Mouse (Mus musculus): Measurements from ENCODE around the gene Adck2.
A peak's percentile ranks its signal among the peaks of the same experiment; 100 is the strongest.

Adck2 gene

DNA sequence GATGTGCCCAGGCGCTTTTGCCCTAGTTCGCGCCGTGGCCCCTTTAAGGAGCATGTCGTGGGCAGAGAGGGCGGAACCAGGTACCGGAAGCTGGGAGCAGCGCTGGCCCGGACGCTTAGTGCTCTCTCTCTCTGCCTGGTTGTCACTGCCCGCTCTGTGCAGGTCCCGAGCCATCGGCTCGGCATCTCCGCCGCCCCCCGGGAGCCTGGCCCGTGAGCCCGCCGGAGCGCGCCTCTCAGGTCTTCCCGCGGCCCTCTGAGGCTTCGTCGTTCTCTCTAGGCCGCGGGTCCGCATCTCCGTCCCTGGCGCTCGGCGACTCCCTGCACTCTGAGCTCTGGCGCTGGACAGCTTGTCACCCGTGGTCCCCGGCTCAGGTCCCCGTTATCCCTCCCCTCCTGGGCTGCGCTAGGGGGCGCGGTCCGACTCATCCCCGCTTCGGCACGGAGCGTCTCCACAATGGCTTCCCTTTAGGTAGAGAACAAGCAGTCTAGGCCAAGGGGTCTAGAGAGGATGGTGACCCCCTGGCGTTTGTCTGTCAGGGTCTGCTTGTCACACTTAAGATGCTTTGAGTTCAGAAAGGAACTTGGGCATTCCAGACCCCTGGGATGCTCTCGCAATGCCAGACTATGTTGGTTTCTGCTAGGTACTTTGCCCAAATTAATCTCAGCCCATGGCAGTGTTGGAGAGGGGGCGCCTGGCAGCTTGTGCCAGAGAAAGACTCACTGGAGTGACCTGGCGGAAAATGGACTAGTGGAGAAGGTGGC lies at the start of gene Adck2:
TSS of gene Adck2 (plus strand) at position 83 of the 764 bp plus-strand sequence.
- peak; percentile 85 to 92 for DNase-seq

DNA sequence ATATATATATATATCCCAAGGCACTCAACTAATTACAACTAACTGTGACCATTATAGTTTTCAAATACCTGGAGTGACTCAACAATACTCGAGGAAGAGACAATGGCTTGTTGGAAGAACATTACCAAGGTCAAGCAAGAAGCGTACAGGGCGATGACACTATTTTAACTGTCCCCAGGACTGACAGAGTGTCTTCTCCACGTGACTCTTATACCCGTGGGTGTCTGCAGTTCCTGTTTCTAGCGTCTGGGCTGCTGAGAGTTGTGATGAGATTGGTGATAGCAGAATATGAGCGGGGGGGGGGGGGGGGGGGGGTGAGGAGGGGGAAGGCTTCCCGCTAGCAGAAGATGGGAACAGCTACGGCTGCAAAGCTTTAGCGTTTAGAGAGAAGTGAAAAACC lies 46.9 kb upstream of the Adck2 start:
- DNase-seq, result no peak

DNA sequence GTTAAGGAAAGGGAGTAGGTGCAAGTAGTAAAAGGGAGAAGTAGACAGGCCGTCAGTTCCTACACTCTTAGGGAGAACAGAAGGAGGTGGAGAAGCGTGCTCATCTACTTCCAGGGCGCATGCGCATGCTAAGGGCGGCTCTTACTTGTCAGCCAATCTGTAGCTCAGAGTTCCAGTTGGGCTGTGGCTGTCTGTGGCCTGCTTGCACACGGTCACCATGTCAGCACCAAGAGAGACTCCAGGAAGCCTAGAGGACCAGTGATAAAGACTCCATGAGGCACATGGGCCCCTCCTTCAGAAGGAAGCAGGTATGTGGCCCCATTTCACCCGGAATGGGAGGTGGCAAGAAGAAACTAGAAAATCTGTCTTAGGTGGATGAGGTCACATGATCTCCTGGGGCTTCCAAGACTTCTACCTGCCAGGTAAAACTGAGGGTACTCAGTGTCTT lies 46.3 kb upstream of the Adck2 start:
- DNase-seq, result no peak

DNA sequence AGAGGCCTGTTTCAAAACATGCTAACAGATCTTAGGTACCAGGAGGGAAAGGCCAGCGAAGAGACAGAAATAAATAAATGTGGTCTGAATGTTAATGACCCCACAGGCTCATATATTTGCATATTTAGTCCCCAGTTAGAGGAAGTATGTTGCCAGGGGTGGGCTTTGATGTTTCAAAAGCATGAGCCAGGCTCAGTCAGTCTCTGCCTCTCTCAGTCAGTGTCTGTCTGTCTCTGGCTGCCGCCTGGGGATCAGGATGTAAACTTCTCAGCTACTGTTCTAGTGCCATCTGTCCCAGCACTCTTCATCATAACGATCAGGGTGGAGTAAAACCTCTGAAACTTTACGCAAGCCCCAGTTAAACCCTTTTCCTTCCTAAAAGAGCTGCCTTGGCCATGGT lies 45.9 kb upstream of the Adck2 start:
- DNase-seq, result no peak

DNA sequence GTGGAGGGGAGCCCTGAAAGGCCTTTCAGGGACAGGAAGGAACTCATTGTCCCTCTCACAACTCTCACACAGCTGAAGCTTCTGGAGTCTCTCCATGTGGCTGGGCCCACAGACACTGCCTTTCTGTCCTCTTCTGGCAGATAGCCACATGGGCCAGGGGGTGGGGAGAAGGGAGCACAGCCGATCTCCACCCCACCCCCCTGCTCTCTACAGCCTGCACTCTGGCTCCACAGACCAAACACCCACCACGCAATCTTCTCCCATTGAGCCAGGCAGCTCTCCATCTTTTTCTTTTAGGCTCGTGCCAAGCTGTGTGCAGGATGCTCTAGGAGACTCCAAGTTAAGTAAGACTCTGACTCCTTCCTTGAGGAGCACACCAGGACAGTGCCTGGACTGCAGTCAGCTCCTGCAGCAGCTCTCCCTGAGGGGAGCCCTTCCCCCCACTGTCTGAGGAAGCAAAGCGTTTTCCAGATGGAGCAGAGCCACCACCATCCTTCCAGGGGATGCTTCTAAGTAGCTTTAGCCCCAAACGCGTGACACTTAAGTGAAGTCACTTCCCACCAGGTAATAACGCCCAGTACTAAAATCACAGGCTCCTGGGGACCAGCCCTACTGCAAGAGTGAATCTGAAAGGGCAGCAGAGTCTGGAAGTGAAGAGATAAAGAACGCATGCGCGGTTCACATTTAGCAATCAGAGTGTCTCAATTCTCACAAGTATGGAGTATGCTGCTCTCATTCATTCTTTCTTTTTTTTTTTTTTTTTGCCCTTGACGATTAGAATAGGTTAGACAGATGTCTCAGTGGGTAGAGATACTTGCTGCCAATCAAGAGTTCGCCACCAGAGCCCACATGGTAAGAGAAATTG lies 44.8 kb upstream of the Adck2 start:
- DNase-seq, result peak; percentile 61 to 82

DNA sequence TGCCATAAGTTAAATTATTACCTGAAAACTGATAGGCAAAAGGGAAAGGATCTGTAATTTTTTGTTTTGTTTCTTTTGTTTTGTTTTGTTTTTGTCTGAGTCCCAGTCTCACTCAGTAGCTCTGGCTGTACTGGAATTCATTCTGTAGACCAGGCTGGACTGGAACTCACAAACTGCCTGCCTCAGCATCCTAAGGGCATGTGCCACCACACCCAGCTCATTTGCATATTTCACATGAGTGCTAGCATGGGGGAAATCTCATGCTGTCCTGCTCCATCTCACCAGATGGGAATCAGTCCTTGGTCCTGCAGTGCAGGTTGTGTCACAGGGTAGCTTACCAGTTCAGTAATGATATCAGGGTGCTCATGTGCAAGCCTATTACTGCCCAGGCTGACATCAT lies 38.7 kb upstream of the Adck2 start:
- DNase-seq, result no peak

- no peak for DNase-seq
Measured at GRCm38 (mm10) chr6:39536621-39537020, 37.1 kb upstream of the Adck2 start.

DNA sequence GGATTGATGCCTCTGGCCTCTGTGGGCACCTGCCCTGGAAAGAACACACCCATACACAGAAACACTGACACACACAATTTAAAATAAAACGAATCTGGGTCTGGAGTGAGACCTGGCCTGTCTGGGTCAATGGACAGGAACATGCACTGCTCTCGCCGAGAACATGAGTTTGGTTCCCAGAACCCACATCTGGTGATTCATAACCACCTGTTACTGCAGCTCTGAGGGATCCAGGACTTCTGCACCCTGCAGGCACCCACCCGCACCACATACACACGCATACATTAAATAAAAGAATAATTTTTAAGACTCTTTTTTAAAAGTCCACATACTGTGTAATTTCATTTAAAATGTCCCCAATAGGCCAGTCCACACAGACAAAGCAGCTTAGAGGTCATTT lies 36.4 kb upstream of the Adck2 start:
- DNase-seq, result no peak

DNA sequence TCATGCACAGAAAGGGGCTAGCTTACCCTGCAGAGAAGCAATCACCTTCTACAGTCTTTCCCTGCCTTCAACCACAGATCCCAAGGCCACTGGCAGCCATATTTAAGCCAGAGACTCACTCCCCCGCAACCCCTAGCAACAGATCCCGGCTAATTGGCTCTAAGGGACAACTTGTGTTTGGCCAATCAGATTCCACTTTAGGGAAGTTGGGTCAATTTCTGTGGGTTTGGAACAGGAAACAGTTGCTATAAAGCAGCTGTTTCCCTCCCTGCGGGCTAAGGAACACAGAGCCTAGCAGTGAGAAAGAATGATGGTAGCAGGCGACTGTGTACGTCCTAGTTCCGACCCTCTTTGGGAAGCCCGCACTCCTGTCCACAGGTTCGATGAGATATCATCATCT lies 35.4 kb upstream of the Adck2 start:
- DNase-seq, result no peak

DNA sequence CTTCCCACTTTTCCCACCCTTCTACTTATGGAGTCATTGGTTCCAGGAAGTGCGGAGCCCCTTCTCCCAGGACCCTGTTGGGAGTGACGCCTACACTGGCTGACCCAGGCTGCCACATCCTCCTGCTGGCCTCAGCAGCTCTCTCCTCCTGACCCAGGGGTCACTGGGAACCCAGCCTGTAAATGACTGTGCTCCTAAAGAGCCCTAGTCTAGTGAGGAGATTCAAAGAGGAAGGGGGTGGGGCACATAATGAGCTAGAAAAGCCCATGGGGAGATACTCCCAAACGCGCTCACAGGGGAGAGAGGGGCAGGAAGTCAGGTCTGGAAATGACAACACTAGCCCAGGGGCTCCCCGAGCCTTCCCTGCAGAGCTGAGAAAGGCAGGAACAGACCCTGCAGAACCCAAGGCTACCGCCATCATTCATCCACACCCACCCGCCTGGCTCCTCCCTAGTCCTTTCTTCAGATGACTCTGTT lies 34.0 kb upstream of the Adck2 start:
- peak; percentile 73 to 85 for DNase-seq

DNA sequence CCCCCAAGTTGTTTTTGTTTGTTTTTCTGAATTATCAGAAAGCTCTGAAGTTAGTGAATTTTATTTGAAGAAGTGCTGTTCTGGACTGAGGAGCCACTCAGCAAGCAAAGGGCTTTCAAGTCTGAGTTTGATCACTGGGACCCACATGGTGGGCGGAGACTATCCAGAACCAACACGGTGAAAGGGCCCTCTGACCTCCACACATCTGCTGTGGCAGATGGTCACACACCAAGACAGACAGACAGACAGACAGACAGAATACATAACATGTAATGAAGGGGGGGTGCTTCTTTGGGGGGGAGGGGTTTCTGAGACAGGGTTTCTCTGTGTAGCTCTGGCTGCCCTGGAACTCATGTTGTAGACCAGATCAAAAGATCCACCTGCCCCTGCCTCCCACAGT lies 33.1 kb upstream of the Adck2 start:
- DNase-seq, result no peak

- peak; percentile 85 to 90 for DNase-seq
Measured at GRCm38 (mm10) chr6:39542631-39543597, 30.8 kb upstream of the Adck2 start.

GRCm38 (mm10) chr6:39543769-39544420 lies 29.8 kb upstream of the Adck2 start:
- DNase-seq, result peak; percentile 27 to 67

DNA sequence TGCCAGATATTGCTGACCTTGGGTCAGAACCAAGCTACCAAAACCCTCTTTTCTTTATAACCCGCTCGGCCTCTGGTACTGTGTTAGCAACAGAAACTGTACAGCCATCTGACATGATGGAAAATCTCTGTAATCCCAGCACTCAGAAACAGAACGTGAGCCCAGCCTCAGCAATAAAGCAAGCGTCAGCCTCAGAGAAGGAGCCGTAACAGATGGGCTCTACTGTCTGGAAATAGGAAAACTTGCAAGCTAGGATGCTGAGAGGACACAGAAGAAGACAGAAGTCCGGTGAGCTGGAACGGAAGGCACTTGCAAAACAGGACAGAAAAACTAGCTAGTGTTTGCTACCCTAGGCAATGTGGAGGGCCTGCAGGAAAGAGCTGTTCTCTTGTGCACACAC lies 28.2 kb upstream of the Adck2 start:
- no peak for DNase-seq

GRCm38 (mm10) chr6:39548030-39548429 lies 25.6 kb upstream of the Adck2 start:
- no peak for DNase-seq

DNA sequence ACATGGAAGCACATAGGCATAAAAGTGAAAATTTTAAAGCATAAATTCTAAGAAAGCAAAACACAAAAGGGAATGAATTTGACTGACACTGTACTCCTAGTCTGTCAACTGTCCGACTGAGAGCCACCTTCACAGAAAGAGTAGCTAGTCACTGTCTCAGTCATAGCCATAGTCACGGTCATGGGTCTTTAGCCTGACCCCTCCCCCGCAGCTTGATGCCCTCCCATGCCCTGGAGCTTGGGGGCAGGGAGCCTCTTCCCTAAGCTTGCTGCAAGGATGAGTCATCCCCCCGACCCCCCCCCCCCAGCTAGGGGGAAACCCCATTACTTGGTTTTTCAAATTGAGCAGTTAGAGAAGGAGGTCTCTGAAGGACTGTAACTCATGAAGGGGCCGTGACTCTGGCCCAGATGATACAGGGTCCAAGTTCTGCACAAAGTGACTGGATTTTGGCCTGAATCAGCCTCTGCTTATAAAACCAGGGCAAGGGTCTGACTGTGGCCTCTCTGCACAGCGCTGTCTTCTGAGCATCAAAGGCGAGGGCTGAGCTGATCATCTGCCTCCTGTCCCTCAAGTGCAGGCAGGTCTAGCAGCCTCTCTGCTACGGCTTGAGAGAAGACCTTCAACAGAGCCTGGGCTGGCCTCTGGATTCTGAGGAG lies 21.6 kb upstream of the Adck2 start:
- no peak for DNase-seq

DNA sequence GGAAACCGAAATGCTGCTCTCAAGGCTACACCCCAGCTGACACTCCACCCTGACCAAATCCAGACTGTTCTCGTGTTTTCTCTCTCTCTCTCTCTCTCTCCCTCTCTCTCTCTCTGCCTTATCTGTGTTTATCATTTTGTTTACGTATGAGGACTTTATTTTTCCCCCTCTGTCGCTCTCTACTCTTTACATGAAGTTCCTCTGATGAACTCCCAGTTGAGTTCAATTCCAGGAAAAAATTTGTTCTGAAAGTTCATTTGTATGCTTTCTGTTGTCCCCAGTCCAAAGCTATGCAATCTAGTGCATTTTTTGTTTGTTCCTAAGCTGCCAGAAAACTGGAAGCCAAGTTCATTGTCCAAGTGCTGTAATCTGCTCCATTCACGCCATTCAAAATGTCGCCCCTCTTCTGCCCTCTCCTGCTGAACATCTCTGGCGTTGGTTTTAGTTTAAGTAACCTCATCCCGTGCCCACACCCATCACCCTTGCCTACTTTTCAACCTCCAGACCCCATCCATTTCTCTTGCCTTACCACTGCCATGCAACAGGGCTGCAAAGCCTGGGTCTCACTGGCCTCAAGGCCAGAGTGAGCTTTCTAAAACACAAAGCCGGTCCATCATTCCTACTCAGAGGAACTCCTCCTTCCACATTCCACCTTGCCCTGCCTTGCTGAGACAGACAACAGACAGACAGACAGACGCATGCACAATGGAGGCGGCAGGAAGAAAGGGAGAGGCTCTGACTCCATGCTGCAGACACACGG lies 18.6 kb upstream of the Adck2 start:
- DNase-seq, result no peak

DNA sequence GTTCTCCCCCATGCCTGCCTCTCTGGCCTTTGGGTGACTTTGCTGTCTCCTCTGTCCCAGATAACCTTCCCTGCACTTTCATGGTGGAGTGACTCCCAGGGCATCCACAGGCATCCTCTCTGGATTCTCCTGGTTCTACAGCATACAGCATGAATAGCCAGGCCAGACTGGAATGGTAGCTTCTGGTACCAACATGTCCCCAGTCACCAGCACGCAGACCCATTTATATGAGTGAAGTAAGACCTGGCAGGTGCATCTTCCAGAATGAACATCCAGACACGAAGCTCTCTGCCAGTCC lies 18.1 kb upstream of the Adck2 start:
- no peak for DNase-seq

DNA sequence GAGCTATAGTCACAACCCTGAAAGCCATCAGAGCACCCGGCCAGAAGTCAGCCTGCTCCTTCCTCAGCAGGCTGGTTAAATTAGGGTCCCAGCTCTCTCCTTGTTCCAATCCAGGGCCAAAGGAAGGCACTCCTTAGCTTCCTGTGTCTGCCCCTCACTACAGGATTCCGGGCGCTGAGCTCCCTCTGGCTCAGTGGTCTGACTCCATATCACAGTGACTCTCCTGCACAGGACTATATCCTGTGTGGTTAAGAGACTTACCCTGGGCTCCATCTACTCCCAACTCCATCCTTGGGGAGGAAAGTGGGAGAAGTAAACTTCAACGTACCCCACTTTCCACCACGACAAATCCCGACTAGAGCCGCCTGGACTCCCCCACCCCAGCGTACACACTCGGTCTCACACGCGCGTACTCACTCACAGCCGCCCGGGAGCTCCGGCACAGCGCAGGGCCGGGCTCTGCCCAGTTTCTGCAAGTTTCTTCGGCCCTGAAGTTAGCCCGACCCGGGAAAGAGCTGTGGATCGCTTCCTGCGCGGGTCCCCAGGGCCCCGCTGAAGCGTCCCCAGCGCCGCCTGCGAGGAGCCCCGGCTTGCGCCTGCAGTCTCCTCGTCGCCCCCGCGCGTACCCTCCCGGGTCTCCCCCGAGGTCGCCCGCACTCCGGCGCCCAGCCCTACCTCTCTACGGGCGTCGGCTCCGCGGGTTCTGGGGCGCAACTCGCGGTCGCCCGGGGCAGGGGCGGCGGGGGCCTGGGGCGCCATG lies 16.6 kb upstream of the Adck2 start:
- DNase-seq, result peak; percentile 29 to 58

DNA sequence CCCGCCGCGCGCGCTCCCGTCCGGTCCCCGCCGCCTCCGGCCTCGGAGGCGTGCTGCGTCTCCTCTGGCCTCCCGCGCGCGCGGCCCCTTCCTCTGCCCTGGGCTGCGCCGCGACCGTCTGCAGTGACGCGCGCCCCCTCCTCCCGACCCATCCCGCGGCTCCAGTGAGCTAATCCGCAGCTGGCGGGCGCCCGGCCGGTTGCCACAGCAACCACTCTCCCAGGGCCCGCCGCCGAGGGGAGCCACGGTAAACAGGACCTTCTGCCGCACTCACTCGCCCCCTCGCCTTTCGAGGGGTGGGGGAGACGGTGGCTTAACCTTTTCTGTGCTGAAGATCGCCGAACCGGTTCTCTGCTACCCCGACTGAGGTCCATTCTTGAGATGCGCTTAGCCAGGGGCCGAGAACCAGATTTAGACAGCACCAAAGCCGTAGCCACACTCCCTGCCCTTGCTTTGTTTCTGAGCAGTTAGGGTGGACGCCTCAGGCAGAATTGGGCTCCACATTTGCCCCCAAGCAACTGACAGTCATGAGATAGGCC lies 15.9 kb upstream of the Adck2 start, which contains the start of gene Dennd2a:
TSS of gene Dennd2a (minus strand) at position 145 of the 539 bp plus-strand sequence.
- peak; percentile 68 to 84 for DNase-seq

All from kidney, postnatal 25 days (tissue).